Mouse (Mus musculus) brain, adult 2 months (tissue): ENCODE results near the gene Olfr1441.

ENCODE experiments used
- DNase-seq: peaks from one replicate; pipeline ENCODE4 v3.0.0; 2011; ENCODE audit warnings: low read depth, low spot score

Gene Olfr1441

DNA sequence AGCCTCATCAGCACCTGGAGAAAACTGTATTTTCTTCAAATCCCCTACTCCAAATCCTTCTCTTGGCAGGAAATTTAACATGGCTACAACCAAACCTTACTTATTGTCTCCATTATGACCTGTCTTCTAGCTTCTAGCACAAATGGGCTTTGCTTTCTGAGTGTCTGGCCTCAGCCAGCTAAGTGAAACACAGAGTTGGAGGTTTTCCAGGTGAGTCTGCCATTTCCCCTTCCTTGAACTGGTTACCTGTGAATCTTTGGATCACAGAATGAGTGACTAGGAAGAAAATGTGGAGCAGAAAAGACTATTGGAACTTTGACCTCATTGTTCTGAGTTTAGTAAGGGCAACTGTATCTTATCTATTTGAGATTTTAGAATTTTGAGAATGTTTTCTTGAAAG, at the start of gene Olfr1441:
Gene Olfr1441 (plus strand): TSS at position 73 of the 400 bp plus-strand sequence.
- DNase-seq: no peak

DNA sequence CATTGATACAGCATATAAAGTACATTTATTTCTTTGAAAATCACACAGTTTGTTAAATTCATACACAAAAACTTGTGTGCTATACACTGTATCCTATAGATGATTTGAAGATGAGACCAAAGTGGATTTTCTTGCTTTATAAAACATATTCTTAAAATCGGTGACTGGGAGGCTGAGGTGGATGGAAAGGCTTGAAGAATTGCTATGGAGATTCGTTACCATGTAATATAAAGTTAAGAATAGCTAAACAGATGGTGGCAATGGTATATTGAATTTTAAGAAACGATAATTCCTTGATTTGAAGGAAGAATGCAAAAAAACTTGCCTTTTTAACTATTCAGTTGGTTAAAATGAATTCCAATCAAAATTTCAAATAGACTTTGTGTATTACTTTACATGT, 44.2 kb upstream of the Olfr1441 start:
- DNase-seq: peak; percentile 19

DNA sequence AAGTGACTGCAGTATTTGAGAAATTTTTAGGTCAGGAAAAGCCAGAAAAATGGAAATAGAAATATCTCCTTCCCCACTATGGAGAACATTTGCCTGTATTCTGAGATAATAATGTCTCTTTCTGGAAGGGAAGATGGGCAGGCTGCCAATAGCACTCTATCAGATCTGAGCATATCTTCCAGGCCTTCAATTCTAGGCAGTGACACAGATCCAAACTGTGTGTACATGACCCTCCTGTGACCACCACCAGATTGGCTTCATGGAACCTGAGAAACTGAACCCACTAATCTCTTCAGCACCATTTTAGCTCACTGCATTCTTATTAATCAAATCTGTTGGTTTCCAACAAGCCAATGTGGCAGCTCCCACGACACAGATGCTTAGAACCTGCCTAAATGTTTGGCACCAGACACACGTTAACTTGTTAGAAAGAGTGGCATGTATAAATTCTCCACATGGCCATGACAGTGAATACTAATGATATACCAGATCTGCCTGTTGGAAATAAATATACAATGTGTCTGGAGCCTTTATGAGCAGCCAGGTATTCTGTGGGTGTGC, 42.7 kb upstream of the Olfr1441 start:
- peak; percentile 74 for DNase-seq

DNA sequence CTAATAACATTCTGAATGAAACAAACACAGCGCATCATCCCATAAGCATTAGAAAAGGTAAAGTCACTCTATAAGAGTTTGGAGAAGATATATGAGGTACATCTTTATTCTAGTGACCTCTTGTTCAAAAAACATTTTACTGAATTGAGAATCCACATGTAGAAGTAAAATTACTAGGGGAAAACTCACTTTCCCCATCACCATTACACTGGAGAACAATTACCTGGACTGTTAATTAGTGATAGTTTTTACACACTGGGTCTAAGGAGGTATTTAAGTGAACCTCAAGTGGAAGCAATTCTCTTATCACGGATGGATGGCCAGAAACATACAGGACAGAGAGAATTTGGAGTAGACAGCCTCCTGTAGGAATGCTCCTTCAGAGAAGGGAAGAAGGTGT, 30.3 kb upstream of the Olfr1441 start, which contains the start of gene Olfr1440:
Gene Olfr1440 (plus strand): TSS at position 301 of the 400 bp plus-strand sequence.
- no peak for DNase-seq

DNA sequence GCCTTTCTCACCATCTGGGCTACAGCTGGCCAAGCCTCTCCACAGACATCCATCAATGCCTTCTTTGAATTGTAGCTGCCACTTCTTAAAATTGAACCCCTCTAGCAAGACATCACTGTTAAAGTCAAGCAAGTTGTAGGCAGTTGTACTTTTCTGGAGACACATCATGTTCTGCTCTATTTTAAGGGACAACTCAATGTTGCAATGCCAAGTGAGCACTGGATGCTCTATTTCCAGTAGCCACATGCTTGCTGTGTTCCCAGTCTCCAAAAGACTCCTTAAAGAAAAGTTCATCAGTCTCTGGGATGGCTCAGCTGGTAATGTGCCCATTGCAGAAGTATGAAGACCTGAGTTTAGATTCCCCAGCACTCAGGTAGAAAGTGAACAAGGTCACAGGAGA, 3.5 kb upstream of the Olfr1441 start:
- peak; percentile 64 for DNase-seq

DNA sequence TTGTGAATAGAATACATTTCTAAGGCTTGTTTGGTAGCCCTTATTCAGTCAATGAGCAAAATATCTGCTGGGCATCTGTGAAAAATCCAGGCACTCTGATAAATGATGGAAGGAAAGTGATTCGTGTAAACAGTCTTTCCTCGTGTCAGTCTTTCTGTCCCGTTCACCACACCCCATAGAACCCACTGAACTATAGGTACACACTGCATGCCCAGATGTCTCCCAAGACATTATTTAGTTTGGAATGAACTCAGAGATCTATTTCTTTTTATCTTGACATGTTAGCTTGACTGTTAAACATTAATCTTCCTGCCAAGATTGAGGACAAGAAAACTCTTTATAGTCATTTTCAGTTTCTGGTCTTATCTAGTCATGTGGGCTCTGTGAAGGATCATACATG, 1.1 kb downstream of the Olfr1441 start:
- DNase-seq: no peak

DNA sequence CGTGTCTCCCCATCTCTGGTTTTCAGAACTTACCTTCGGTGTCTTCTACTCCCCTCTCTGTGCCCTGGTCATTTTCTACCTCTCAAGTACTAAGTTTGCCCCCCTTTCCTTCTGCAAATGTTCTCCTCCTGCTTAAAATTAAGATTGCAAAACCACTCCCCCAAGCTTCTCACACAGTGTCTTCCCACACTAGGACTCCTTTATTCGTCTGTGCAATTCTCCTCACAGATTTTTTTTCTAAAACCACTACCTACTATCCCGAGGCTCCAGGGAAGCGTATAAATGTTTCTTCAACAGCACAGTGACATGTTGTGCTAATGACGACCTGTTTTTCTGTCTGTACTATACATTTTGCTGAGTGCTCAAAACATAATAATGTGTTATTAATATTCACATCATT, 3.3 kb downstream of the Olfr1441 start:
- DNase-seq: no peak

DNA sequence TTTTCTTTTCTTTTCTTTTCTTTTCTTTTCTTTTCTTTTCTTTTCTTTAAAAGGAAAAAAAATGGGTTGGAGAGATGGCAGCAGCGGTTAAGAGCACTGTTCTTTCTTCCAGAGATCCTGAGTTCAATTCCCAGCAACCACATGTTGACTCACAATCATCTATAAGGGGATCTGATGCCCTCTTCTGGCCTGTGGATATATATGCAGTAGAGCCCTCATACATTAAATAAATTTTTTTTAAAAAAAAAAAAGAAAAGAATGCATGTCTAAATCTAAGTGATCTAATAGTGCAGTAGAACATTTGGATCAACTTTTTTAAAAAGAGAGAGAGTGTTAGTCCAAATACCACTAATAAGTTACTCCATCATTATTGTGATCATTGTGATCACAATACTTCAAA, 4.4 kb downstream of the Olfr1441 start:
- DNase-seq: no peak

DNA sequence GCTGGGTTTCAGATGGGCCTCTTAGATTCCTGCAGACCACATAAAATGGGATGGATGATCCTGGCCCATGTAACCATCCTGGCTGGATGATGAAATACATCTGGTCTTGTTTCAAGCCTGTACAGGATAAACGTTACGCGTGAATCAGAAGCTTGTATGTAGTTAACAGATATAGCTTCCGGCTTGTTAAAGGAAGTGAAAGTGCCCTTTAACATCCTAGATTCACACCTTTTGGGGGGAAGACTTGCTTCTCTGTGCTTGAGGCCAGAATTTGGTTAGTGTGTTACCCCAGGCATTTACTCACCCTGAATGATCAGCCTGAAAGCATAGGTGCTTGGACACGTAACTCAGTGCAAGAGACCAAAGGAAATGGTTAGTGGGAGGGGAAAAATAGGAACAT, 9.9 kb downstream of the Olfr1441 start:
- DNase-seq: no peak

DNA sequence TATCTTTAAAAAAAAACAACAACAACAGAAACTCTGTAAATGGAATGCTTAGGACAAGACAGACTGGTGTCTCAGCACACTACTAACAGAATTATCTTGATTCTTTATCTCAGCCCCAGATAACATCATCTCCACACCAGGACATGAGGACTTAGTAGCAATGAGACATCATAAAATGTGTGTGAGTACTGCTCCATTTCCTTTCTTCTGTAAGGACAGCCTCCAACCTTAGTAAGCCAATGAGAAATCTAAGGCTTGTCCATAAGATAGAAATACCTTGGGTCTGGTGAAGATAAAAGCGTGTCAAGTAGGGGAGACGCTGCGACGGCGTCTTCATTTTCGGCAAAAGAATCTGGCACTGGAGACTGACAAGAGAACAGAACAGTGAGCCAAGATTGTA, 10.4 kb downstream of the Olfr1441 start, which contains the start of gene Pfpl:
Gene Pfpl (plus strand): TSS at position 301 of the 400 bp plus-strand sequence.
- DNase-seq: no peak

DNA sequence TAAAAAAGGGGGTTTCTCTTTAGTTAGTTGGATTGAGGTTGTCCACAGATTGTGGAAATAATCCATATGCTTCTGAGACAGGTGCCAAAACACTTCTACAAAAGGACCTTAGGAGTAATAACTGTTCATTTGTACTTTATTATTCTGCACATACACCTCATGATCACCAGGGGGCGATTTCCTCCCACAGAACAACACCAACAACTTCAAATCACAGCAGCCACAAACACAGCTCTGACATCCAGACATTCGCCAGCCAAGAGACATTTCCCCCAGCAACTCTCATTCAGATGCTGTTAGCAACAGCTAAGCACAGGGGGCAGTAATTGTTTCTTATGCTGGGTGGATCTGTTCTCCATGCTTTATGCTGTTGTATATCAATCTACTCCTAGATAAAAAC, 15.8 kb downstream of the Olfr1441 start:
- peak; percentile 60 for DNase-seq

DNA sequence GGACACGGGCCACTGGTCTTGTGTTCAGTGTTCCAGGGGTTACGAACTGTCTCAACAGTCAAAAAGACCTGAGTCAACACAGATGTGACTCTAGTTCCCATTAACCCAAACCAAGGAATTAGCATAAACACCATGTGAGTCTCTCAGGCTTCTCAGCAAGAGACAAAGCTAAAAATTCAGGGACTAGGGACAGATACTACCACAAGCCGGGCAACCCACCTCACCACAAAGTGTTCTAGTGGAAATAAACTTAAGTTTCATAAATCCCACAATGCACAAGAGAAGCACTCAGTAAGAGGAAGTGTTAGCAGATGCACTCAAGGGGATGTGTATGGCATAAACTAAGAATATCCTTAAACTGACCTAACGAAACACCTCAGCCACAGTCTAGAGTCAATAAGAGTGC, 17.8 kb downstream of the Olfr1441 start:
- DNase-seq: no peak

DNA sequence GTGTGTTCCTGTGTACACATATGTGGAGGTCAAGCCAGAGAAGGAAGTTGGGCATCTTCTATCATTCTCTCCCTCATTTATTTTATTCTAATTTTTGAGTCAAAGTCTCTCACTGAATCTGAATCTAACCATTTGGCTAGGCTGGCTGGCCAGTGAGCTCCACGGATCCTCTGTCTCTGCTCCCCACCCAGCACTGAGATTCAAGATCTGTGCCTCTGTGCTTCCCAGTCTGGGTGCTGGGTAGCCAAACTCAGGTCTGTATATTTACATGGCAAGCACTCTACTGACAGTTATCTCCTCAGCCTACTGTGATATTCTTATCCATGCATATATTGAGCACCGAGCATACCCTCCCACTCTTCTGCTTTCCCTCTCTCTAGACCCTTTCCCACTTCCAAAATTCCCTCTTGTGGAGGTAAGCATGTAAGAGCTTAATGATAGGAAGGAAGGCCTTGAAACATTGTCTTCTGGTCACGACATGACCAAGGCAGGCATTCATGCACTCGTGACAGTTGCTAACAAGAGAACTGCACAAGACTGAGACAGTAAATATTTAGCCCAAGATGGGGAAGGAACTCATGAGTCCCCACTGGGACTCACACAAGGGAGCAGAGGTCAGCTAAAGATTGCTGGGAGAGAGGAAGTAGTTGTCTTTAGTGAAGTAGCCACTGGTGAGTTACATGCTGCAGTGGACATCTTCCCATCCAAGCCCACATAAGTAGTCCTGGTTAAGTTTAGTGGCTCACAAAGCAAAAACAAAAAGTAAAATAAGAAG, 18.7 kb downstream of the Olfr1441 start:
- DNase-seq: peak; percentile 32

DNA sequence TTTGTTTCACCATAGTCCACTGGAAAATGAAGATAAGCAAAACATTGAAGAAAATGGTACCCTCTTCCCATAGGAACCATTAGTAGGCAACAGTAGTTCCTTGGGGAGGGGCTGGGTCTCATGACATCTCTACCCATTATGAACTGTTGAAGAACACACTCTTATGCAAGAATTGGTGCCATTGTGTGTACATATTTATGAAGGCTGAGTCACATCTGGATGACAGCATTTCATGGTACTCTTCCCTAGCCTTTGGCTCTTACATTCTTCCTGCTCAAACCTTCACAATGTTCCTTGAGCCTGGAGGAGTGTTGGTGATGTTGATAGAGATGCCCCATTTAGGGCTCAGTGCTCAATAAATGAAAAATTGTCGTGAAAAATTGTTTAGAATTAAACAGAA, 22.3 kb downstream of the Olfr1441 start:
- no peak for DNase-seq

DNA sequence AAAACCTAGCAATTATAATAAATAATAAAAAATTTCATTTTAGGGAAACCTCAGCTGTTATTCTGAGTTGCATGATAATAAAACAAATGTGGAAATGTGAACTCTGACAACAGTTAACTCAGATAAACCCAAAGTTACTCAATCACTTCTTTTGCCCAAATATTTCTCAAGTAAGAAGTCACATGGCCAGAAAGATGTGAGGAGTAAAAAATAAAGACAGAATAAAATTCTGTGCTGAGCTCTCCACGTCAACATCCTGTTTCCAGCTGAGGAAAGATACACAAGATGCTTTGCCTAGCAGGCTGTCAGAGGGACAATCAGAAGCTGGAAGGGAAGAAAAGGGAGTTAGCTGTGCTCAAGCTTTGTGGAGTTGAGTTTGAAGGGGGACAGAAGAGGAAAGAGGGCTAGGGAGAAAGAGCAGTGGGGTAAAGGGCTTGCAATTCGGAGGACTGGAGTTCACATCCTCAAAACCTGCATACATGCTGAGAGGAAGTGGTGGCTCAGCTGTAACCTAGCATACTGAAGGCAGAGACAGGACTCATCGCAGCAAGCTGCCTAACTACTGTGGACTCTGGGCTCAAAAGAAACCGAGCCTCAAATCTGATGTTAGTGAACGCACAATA, 23.0 kb downstream of the Olfr1441 start:
- no peak for DNase-seq

DNA sequence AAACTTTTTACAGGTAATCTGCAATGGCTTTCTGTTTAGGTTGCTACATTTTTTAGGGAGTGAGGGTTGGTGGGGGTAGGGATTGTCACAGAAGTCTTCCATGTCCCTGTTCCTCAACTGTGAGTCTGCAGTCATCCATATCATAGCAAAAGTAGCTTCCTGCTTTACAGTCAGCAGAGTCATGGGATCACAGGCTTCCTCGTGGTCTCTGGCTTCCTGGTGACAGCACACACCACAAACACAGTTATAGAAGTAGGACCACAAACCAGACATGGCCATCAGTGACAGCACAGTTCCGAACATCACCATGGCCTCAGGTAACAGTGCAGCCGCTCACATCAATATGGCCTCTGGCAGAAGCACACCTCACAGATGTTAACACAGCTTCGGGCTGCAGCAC, 25.3 kb downstream of the Olfr1441 start:
- no peak for DNase-seq

DNA sequence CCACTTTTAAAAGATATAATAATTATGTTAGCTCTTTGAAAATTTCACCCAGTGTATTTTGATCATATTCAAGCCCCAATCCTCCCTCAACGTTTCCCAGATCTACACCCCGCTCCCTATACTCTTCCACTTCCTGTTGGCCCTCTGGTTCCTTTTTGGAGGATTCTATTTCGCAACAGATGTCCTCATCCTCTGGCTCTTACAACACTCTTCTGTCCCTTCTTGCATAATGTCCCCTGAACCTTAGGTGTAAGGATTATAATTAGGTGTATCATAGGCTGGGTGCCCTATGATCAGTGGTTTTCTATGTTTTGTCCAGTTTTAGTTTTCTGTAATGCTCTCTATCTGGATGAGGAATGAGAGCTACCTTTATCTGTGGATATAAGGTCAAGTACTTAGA, 27.8 kb downstream of the Olfr1441 start:
- DNase-seq: no peak

DNA sequence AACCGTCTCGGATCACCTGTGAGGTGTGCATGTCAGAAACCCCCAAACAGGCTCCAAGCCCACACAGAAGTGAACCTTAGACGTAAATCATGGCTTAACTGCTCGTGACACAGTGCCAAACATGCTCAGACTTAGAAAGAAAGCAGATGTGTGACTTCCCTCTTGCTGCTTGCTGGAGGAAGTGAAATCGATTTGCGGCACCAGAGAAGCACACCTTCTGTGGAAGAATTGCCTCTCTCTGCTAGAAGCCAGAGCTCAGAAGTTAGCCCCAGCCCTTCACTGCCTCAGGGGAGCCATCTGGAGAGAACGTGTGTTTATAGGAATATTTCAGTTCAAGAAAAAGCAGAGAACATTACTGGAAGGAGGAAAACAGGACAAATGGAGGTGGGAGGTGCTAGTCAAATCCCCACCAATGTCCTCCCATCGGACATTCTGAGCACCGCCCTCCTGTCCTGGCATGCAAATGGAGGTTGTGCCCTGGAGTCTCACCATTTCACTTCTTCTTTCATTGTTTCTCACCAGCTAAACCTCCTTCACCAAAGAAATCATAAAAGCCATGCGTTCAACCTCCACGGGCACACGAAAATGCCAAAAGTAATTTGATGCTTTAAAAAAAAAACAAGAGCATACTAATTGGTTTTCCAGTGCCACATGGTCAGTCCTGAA, 40.3 kb downstream of the Olfr1441 start:
- DNase-seq: peak; percentile 64

DNA sequence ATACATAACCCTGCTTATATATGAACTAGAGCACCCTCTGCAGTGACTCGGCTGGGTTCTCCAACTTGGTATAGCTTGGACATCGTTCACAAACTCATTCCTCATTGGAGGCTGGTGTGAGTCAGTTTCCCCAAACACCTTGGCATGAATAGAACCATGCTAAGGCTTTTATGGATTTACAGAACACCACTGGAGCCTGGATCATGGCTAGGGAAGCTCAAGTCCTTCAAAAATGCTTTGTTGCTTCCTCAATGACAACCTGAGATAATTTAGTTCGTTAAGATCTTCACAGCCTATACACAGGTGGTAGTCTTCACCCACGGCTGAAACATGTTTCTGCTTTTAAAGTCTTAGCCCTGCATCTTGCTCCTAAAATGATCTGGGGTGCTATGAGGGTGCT, 42.3 kb downstream of the Olfr1441 start:
- no peak for DNase-seq

DNA sequence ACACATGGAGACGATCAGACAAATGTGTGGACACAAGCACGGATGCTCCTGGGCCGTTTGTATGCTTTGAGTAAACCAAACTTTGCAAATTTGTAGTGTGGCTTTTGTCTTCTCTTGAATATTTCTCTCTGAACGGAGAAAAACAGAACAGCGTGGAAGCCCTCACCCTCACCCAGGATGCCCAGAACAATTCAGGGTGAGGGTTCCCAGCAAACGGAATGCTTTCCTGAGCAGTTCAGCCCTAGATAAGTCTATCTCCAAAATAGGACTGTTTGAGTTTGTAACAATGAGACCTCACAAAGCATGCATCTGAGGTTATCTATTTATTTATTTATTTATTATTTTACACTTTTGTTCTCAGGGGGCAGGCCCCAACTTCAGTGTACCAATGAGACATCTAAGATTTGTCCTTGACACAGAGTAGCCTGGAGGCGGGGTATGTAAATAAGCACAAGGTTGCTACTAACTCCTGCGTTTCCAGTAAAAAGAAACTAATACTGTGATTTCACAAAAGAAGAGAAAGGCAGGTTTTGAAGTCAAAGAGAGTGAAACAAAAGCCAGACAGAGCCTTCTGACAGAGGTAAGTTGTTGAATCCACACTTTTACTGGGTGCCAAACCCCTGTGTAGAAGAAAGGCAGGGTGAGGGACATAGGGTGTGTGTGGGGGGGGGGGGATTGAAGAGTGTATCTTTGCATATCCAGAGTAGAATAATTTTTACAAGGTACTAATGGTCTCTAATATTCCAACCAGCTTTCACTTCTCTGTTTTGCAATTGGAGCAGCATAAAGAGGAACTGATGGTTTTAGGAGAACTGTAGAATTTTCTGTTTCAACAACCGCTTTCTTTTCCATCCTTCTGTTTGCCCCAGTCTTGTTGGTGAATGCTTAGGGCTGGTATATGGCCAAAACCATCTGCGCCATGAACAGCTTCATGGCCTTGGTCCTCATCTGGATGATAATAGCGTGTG, 43.3 kb downstream of the Olfr1441 start, which contains the start of gene Mpeg1:
Gene Mpeg1 (plus strand): TSS at position 498 of the 968 bp plus-strand sequence.
- DNase-seq: no peak
